Mouse (Mus musculus) embryonic fibroblast, embryonic 13.5 days (primary cell): ENCODE results near the gene Smim12.

Experiments
- CTCF ChIP-seq: IDR thresholded peaks from 2 replicates; pipeline ENCODE4 v1.5.1; 2011; ENCODE audit warnings: mild to moderate bottlenecking, control low read depth, low read length, moderate library complexity, borderline replicate concordance; ENCODE audit not compliant: insufficient read depth
- POLR2A ChIP-seq: IDR thresholded peaks from 2 replicates; pipeline ENCODE4 v1.6.1; 2011; ENCODE audit warnings: low read depth, mild to moderate bottlenecking, control low read depth, low read length, moderate library complexity

- TF ChIP-seq POLR2A: no peak
- TF ChIP-seq CTCF: no peak
These were observed 29.1 kb upstream of the Smim12 start for GRCm38 (mm10) chr4:127214510-127214909.
